Mouse (Mus musculus): Measurements from ENCODE around the gene 2610044O15Rik8. TPM values are rescaled to one million over a fixed set of nuclear protein-coding genes. Genes with fewer than 3 reads are reported as not detected.

The 2610044O15Rik8 gene
- 28.1 and 31.4 TPM in 2 replicates for polyA plus RNA-seq (2015; fragmentation: Nextera tagmentation; extraction: Ambion mirVana)

GRCm38 (mm10) chr8:129234027-129234733 lies at the start of gene 2610044O15Rik8:
2610044O15Rik8 (minus strand) TSS chr8:129234406.

Other genes starting within 250 kb of the 2610044O15Rik8 start
- gene Ccdc7a, start 168.9 kb downstream of the 2610044O15Rik8 start, polyA plus RNA-seq (2015; fragmentation: Nextera tagmentation; extraction: Ambion mirVana): not detected in 2 replicates
- gene Ccdc7b, start 167.3 kb downstream of the 2610044O15Rik8 start, polyA plus RNA-seq (2015; fragmentation: Nextera tagmentation; extraction: Ambion mirVana): not detected in 2 replicates
- not detected in 2 replicates for gene Gm10999, start 102.7 kb downstream of the 2610044O15Rik8 start, polyA plus RNA-seq (2015; fragmentation: Nextera tagmentation; extraction: Ambion mirVana)

Measured in skeletal muscle tissue, postnatal 0 days (tissue).